Mouse (Mus musculus) G1E (cell line): ENCODE measurements around the gene Gm3646. TPM values are rescaled to one million over a fixed set of nuclear protein-coding genes. Genes with fewer than 3 reads are reported as not detected.

Experiments used
- ATAC-seq: 2 replicates; pipeline ENCODE4 v1.8.0; 2016; ENCODE audit warnings: mild to moderate bottlenecking; ENCODE audit not compliant: insufficient number of reproducible peaks, poor library complexity, low FRiP score, severe bottlenecking; ENCODE audit errors: extremely low read depth
- DNase-seq: peaks from one replicate; pipeline ENCODE4 v3.0.0; 2012; ENCODE audit warnings: low spot score
- H3K27me3 ChIP-seq: 2 replicates; pipeline ENCODE4 v1.6.1; 2012; ENCODE audit warnings: mild to moderate bottlenecking, low read length, inconsistent platforms; ENCODE audit not compliant: insufficient read depth
- H3K36me3 ChIP-seq: replicated peaks from 2 replicates; pipeline ENCODE3; 2012; ENCODE audit warnings: mild to moderate bottlenecking, inconsistent platforms
- H3K4me1 ChIP-seq: 2 replicates; pipeline ENCODE4 v1.6.1; 2012; ENCODE audit warnings: low read depth, low read length, inconsistent platforms, mixed read lengths; ENCODE audit not compliant: insufficient read depth
- H3K4me3 ChIP-seq: 2 replicates; pipeline ENCODE4 v1.5.1; 2012; ENCODE audit warnings: low read depth, mild to moderate bottlenecking, inconsistent platforms, low read length, moderate library complexity, mixed read lengths
- H3K9me3 ChIP-seq: replicated peaks from 2 replicates; pipeline ENCODE4 v1.6.1; 2012; ENCODE audit warnings: inconsistent platforms
- CTCF ChIP-seq: IDR thresholded peaks from 2 replicates; pipeline ENCODE4 v1.5.1; 2012; ENCODE audit warnings: low read depth, low read length, inconsistent platforms, mixed read lengths
- GATA1 ChIP-seq: IDR thresholded peaks from 2 replicates; pipeline ENCODE4 v1.6.1; 2012; ENCODE audit warnings: borderline replicate concordance, low read length, inconsistent platforms, mixed read lengths
- GATA2 ChIP-seq: IDR thresholded peaks from 2 replicates; pipeline ENCODE4 v1.6.1; 2012; ENCODE audit warnings: low read depth, low read length, inconsistent platforms, borderline replicate concordance
- POLR2AphosphoS5 ChIP-seq: IDR thresholded peaks from 2 replicates; pipeline ENCODE4 v1.6.1; 2012; ENCODE audit warnings: low read depth, low read length, inconsistent platforms; ENCODE audit not compliant: insufficient replicate concordance
- TAL1 ChIP-seq: conservative IDR thresholded peaks from 2 replicates; pipeline ENCODE4 v1.6.1; 2012; ENCODE audit warnings: low read depth, low read length, inconsistent platforms, mixed read lengths
- polyA plus RNA-seq: library from polyadenylated mRNA; stranded (reverse); fragments of >175 nt; gene quantifications from 2 replicates; pipeline ENCODE4 v1.2.3, GENCODE M21; 2012
- total RNA-seq, 2 experiments: library from RNA; stranded (forward) in 1 of 2; stranded (reverse) in 1 of 2; fragments of 200-1000 nt in 1 of 2; fragments of >200 nt in 1 of 2; fragmentation: Nextera tagmentation in 1 of 2; gene quantifications; 2 replicates each; pipeline ENCODE4 v1.2.3; 2014 to 2017

Gene Gm3646
- total RNA-seq (2014; fragmentation: Nextera tagmentation) (not detected in 2 replicates), total RNA-seq (2017) (not detected in 2 replicates), polyA plus RNA-seq (not detected in 2 replicates)

DNA sequence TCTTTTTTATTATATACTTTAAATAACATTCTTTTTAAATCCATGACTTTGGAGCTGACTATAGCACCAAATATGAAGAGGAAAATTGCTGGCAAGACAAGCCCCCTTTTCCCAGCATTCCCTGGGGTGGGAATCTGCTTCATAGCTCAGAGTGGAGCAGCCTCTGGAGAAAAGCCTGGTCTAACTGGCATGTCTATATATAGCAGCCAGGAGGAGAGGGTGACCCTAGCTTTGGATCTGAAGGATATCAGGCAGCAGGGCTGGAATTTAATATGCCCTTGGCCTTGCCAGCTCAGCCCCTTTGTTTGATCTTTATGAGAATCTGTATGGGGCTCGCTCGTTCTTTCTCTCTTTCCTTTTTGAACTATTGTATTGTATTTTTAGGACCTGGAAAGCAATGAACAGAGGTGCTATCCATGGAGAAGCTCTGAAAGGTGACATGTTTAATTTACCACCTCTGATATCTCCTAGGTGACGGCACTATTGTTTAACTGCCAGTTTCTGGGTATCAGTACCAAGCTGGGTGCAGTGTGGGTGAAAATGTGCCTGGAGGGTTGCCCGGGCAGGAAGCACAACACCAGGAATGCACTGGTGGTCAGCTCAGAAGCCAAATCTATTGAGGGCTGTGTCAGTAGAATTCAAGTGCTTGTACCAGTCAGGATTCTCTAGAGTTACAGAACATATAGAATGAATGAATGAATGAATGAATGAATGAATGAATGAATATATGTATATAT is at the start of gene Gm3646:
TSS of gene Gm3646 (minus strand) at position 90 of the 737 bp plus-strand sequence.
- no peaks in the 10 kb centered on the region; the same call in 1 of the 2 replicates for H3K27me3 ChIP-seq
- TF ChIP-seq CTCF = no peak
- TF ChIP-seq GATA1 = no peak
- TF ChIP-seq POLR2AphosphoS5 = no peak
- no peak for TF ChIP-seq GATA2
- no peak for TF ChIP-seq TAL1
- H3K36me3 ChIP-seq = no peaks in the 10 kb centered on the region
- no peaks in the 10 kb centered on the region for H3K9me3 ChIP-seq
- no peak within 1 kb of the TSS for H3K4me3 ChIP-seq
- no peaks in the 10 kb centered on the region for H3K4me1 ChIP-seq
- ATAC-seq (no peak), DNase-seq (no peak)

DNA sequence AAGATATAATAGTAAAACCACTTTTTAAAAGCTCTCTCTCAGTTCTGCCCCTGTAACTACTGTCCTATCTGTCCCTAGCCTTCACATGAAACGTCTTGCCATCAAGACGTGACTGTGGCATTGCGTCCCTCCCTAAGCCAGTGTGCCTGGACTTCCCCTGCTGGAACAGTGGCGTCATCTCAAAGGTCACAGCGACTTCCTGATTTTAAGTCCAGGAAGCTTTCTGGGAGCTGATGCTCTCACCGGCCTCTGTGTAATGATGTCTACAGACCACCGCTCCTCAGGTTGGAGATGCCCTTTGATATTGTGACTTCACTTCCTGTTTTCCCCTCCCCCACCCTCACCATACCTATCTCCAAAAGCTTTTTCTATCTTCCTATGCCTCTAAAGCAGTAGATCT is 41.9 kb upstream of the Gm3646 start:
- Histone ChIP-seq H3K9me3 (no peaks in the 10 kb centered on the region), H3K4me3 (no peak overlapping the region), H3K27me3 (peaks cover 5% of the 10 kb centered on the region), H3K4me1 (no peaks in the 10 kb centered on the region), H3K36me3 (no peaks in the 10 kb centered on the region)
- no peak for TF ChIP-seq TAL1
- TF ChIP-seq CTCF = no peak
- no peak for TF ChIP-seq GATA2
- TF ChIP-seq POLR2AphosphoS5 = no peak
- TF ChIP-seq GATA1 = no peak
- no peak for ATAC-seq
- DNase-seq = no peak

DNA sequence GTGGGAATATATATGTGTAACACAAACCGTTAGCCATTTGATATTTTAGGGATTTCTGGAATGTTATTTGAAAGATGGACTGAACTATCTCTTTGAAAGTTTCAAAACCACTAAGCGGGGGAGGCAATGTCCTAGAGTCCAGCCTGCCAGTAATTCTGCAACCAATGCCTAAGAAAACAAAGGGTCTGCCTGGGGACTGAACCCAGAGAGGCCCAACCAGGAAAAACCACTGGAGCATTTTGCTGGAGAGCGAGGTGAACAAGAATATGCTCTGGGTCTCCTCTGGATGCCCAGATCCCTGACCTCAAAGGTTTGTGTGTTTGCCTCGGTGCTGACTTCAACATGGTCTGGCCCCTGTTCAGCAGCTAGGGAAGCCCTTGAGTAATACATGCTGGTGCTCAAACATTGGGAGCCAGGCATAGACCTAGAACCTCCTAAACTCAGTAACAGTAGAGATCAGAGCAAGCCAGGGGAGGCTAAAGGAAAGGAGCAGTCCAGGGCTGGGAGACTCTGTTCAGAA is 41.0 kb upstream of the Gm3646 start:
- no peak for TF ChIP-seq TAL1
- no peak for TF ChIP-seq GATA2
- no peak for TF ChIP-seq GATA1
- TF ChIP-seq POLR2AphosphoS5 = no peak
- TF ChIP-seq CTCF = no peak
- Histone ChIP-seq H3K4me1 (no peaks in the 10 kb centered on the region), H3K36me3 (no peaks in the 10 kb centered on the region), H3K4me3 (no peak overlapping the region), H3K9me3 (no peaks in the 10 kb centered on the region), H3K27me3 (peaks cover 5% of the 10 kb centered on the region)
- DNase-seq = no peak
- no peak for ATAC-seq

DNA sequence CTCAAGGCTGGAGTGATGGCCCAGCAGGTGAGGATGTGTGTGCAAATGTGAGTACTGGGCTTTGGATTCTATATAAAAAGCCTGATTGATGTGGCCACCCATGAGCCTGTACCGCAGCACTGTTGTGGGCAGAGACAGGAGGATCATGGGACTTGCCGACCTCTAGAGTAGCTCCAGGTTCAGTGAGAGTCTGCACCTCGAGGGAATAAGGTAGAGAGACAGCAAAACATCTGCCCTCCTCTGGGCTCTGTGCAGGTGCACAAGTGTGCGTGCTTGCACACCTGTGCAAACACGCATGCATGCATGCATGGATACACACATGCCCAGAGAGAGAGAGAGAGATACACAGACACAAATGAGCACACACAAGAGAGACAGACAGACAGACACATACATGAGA is 38.2 kb upstream of the Gm3646 start:
- DNase-seq = no peak
- Histone ChIP-seq H3K27me3 (peaks cover 8% of the 10 kb centered on the region), H3K4me1 (no peaks in the 10 kb centered on the region), H3K36me3 (no peaks in the 10 kb centered on the region), H3K4me3 (no peak overlapping the region), H3K9me3 (no peaks in the 10 kb centered on the region)
- TF ChIP-seq POLR2AphosphoS5 (no peak), GATA2 (no peak), TAL1 (no peak), GATA1 (no peak), CTCF (no peak)
- no peak for ATAC-seq

DNA sequence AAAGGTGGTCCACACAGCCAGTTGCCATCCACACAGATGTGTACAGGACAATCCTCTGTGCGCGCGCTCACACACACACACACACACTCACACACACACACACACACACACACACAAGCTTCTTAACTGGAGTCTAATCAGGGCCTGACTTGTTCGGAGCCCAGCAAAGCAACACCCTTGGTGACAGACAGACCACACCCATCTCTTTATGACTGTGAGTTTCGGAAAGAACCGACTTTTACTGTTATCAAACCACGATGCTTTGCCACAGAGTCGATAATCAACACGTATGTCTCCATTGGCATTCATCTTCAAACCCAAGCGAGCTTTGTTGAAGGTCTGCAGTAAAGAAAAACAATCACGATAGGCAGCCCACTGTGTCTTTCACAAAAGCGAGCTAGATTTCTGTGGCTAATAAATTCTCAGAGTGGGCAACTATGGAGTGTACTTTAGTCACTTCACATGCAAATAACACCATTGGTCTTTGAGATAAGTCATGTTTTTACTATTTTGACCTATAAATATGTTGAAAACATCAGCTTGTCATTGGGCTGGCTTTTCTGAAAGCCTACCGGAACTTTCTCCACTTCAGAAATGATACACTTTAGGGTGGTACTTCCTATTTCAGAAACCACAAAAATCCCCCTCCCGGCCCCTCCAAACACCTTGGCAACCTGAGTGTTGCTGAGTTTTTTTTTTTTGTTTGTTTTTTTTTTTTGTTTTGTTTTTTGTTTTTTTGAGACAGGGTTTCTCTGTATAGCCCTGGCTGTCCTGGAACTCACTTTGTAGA is 37.3 kb upstream of the Gm3646 start:
- DNase-seq (no peak), ATAC-seq (no peak)
- no peaks in the 10 kb centered on the region for H3K9me3 ChIP-seq
- H3K4me3 ChIP-seq = no peak overlapping the region
- TF ChIP-seq CTCF = no peak
- no peak for TF ChIP-seq GATA1
- no peak for TF ChIP-seq POLR2AphosphoS5
- no peak for TF ChIP-seq GATA2
- TF ChIP-seq TAL1 = no peak
- no peaks in the 10 kb centered on the region for H3K36me3 ChIP-seq
- H3K4me1 ChIP-seq = no peaks in the 10 kb centered on the region
- H3K27me3 ChIP-seq = peaks cover 5% of the 10 kb centered on the region

DNA sequence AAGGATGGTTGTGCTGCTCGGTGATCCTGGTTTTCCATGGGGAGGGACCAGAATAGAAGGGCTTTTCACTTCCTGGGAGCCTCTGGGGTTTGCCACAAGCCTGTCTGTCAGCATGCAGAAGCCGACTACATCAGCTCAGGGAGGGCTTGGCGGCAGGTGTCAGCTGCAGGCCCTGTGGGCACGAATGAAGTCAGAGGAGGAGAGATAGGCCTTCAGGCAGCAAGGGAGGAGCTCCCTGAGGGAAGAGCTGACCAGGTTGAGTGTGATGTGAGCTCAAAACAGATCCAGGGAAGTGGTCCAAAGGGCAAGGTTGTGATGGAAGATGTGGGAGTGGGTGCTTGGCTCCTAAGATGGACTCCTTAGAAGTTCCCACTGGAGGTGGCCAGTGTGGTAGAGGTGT is 35.7 kb upstream of the Gm3646 start:
- Histone ChIP-seq H3K4me1 (no peaks in the 10 kb centered on the region), H3K27me3 (peaks cover 3% of the 10 kb centered on the region; the same call in 1 of the 2 replicates), H3K9me3 (no peaks in the 10 kb centered on the region), H3K4me3 (no peak overlapping the region), H3K36me3 (no peaks in the 10 kb centered on the region)
- TF ChIP-seq GATA2 = no peak
- no peak for TF ChIP-seq TAL1
- no peak for TF ChIP-seq GATA1
- TF ChIP-seq POLR2AphosphoS5 = no peak
- TF ChIP-seq CTCF = no peak
- no peak for ATAC-seq
- no peak for DNase-seq
